Mouse (Mus musculus) forebrain, embryonic 15.5 days (tissue): ENCODE measurements around the gene Srebf2. TPM values are rescaled to one million over a fixed set of nuclear protein-coding genes. Genes with fewer than 3 reads are reported as not detected.
"Not testable (repeated sequence)": the region's sequence is repeated elsewhere in the genome, so short reads cannot be mapped to it uniquely, and the experiment has no call there.

ENCODE experiments used
- ATAC-seq: fragments of 200-750 bp; cut with Nextera tagmentation; replicated peaks from 2 replicates; pipeline ENCODE4 v1.8.0; 2017; ENCODE audit warnings: mild to moderate bottlenecking, moderate TSS enrichment, moderate library complexity
- H3K27ac ChIP-seq: fragments of 300-500 bp; sonication (generic); replicated peaks from 2 replicates; pipeline ENCODE4 v1.5.1; 2015; ENCODE audit warnings: mild to moderate bottlenecking, inconsistent platforms
- H3K27me3 ChIP-seq: fragments of 300-500 bp; sonication (generic); 2 replicates; pipeline ENCODE4 v1.6.1; 2015; ENCODE audit warnings: inconsistent platforms
- H3K36me3 ChIP-seq: fragments of 300-500 bp; sonication (generic); 2 replicates; pipeline ENCODE4 v1.6.1; 2015; ENCODE audit warnings: mild to moderate bottlenecking, inconsistent platforms
- H3K4me1 ChIP-seq: fragments of 300-500 bp; sonication (generic); 2 replicates; pipeline ENCODE4 v1.6.1; 2015; ENCODE audit warnings: inconsistent platforms
- H3K4me2 ChIP-seq: fragments of 300-500 bp; sonication (generic); replicated peaks from 2 replicates; pipeline ENCODE4 v1.6.1; 2015; ENCODE audit warnings: mild to moderate bottlenecking, inconsistent platforms
- H3K4me3 ChIP-seq: fragments of 300-500 bp; sonication (generic); 2 replicates; pipeline ENCODE4 v1.5.1; 2015; ENCODE audit warnings: mild to moderate bottlenecking, inconsistent platforms
- H3K9ac ChIP-seq: fragments of 300-500 bp; sonication (generic); replicated peaks from 2 replicates; pipeline ENCODE4 v1.6.1; 2015; ENCODE audit warnings: mild to moderate bottlenecking, inconsistent platforms
- H3K9me3 ChIP-seq: fragments of 300-500 bp; sonication (generic); 2 replicates; pipeline ENCODE4 v1.6.1; 2016; ENCODE audit warnings: inconsistent platforms
- WGBS: fragments of 180-500 bp; shearing (Covaris S2); methylation state at CpG from one replicate; pipeline ENCODE4 v1.1.7; 2015; ENCODE audit warnings: mixed read lengths; 5-methylcytosine and 5-hydroxymethylcytosine counted together
- polyA plus RNA-seq: library from polyadenylated mRNA; unstranded; fragments of >200 nt; fragmentation: Nextera tagmentation; extraction: Ambion mirVana; gene quantifications from 2 replicates; pipeline ENCODE4 v1.2.1, GENCODE M21; 2015

Gene Srebf2
- polyA plus RNA-seq, 1 experiment from 2014 or later = 225 TPM

- no peak for ATAC-seq
- Histone ChIP-seq H3K27me3 (0 out of 2 replicates have a peak, but pooled peaks cover 3% of the 10 kb centered on the region), H3K4me1 (peaks cover 10% of the 10 kb centered on the region), H3K36me3 (no peaks in the 10 kb centered on the region), H3K9me3 (no peaks in the 10 kb centered on the region), H3K9ac (no peak overlapping the region), H3K4me3 (no peak overlapping the region), H3K4me2 (no peak overlapping the region), H3K27ac (no peak overlapping the region)
- WGBS = 95% methylated on average over 5 of the region's 5 CpGs
Measured at GRCm38 (mm10) chr15:82225769-82226168, 78.8 kb downstream of the Srebf2 start.

DNA sequence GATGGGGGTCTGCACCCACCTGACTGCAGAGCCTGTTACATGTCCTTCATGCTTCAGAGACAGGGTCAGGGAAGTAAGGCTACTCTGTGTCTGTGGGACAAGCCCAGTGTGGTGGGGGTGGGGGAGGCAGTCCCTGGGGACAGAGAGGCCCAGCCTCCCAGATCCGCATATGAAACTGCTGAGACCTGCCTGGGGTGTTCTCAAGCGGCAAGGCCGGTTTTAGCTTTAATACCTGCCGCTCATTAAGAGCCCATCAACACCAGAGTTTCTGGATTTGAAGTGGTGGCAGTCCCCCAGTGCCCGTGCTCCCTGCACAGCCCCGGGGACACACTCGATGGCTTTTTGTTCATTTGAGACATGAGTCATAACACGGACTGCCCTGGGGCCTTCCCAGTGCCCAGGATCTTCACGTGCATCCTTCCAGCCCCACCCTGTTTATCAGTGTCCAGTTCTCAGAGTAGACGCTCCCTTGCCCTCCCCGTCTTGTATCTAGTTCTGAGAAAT is 82.6 kb downstream of the Srebf2 start:
- H3K4me1 ChIP-seq = peaks cover 11% of the 10 kb centered on the region
- 35% methylated on average over 11 of the region's 11 CpGs for WGBS
- no peak overlapping the region for H3K4me3 ChIP-seq
- no peak overlapping the region for H3K9ac ChIP-seq
- no peaks in the 10 kb centered on the region for H3K36me3 ChIP-seq
- H3K27me3 ChIP-seq = no peaks in the 10 kb centered on the region
- H3K27ac ChIP-seq = no peak overlapping the region
- no peak overlapping the region for H3K4me2 ChIP-seq
- H3K9me3 ChIP-seq = no peaks in the 10 kb centered on the region
- ATAC-seq = no peak

DNA sequence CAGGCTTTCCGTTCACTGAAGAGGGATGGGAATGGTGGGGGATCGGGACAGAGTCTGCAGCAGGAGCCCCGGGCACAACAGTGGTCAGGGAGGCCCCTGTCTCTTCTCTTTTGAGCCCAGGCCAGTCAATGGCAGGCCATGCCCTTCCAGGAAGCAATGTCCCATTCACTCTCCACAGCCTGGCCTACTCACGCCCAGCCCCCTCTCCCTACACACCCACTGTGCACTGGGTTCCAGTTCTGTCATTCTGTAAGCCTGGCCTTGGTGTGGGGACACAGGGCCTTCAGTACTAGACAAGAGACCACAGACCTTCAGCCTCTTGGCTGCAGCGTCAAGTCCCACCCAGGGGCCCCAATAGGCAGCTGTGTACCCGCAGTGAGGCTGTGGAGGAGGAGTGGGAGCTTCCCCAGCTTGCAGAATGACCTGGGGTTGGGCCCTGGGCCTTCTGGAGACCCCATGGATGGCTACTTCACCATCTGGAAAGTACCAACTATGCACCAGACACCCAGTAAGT is 83.2 kb downstream of the Srebf2 start:
- ATAC-seq = no peak
- Histone ChIP-seq H3K9ac (no peak overlapping the region), H3K9me3 (no peaks in the 10 kb centered on the region), H3K4me2 (no peak overlapping the region), H3K4me1 (peaks cover 11% of the 10 kb centered on the region), H3K27me3 (no peaks in the 10 kb centered on the region), H3K36me3 (no peaks in the 10 kb centered on the region), H3K4me3 (no peak overlapping the region), H3K27ac (no peak overlapping the region)
- 67% methylated on average over 6 of the region's 6 CpGs for WGBS

DNA sequence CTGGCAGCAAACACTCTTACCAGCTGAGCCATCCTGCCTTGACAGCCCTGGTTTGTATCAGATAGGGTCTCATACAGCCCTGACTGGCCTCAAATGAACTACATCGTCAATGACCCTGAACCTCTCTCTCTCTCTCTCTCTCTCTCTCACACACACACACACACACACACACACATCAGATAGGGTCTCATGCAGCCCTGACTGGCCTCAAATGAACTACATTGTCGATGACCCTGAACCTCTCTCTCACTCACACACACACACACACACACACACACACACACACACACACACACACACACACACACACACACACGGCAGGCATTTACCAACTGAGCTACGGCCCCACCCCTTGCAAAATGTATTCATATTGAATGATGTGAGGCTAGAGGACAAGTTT is 84.1 kb downstream of the Srebf2 start:
- Histone ChIP-seq H3K4me1 (peaks cover 11% of the 10 kb centered on the region), H3K27ac (no peak overlapping the region), H3K4me3 (no peak overlapping the region), H3K36me3 (no peaks in the 10 kb centered on the region), H3K9me3 (no peaks in the 10 kb centered on the region), H3K27me3 (no peaks in the 10 kb centered on the region), H3K4me2 (no peak overlapping the region), H3K9ac (no peak overlapping the region)
- 81% methylated on average over 4 of the region's 4 CpGs for WGBS
- ATAC-seq = peak; percentile 57; the same call in 1 of the 2 replicates

DNA sequence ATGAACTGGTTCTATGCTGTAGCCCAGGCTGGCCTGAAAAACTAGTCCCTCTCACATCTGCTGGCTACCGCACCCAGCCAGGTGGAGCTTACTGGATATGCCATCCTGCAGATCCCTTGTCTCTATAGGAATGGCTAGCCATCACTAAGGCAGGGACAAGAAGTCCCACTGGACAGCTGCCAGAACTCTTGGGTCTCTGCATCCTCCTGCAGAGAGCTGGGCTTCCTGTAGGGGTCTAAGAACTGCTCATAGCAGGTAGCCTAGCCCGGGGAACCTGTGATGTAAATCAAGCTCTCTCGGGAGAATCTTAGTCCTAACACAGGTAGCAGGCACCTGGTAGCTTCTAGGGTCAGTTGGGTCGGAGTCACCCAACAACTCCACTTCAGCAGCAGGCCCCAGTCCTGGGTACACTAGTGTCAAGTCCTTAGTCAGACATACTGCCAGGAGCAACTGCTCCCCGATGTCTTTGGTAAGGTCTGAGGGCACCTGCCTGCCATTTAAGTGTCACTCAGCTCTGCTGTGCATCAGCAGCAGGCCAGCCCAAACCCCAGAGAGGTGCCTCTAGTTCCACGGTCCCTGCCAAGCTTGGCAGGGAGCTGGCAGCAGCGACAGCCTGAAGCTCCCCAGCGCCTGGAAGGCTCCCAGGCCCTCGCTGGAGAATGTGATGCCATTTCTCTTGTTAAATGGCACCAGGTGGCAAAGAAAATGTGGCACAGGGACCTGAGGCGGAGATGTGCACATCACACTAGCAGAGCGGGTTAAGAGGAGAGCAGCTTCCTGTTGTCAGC is 84.8 kb downstream of the Srebf2 start:
- Histone ChIP-seq H3K9ac (no peak overlapping the region), H3K27ac (peak overlapping the region; percentile 23; the same call in 1 of the 2 replicates), H3K36me3 (no peaks in the 10 kb centered on the region), H3K4me1 (peaks cover 11% of the 10 kb centered on the region), H3K4me3 (no peak overlapping the region), H3K27me3 (no peaks in the 10 kb centered on the region), H3K4me2 (no peak overlapping the region), H3K9me3 (no peaks in the 10 kb centered on the region)
- ATAC-seq = no peak
- WGBS = 47% methylated on average over 11 of the region's 11 CpGs

- Histone ChIP-seq H3K4me1 (peaks cover 11% of the 10 kb centered on the region), H3K27ac (no peak overlapping the region), H3K36me3 (no peaks in the 10 kb centered on the region), H3K4me2 (no peak overlapping the region), H3K9ac (no peak overlapping the region), H3K9me3 (no peaks in the 10 kb centered on the region), H3K27me3 (no peaks in the 10 kb centered on the region), H3K4me3 (no peak overlapping the region)
- no peak for ATAC-seq
- WGBS = 74% methylated on average over 4 of the region's 4 CpGs
Measured at GRCm38 (mm10) chr15:82232651-82233050, 85.7 kb downstream of the Srebf2 start.

DNA sequence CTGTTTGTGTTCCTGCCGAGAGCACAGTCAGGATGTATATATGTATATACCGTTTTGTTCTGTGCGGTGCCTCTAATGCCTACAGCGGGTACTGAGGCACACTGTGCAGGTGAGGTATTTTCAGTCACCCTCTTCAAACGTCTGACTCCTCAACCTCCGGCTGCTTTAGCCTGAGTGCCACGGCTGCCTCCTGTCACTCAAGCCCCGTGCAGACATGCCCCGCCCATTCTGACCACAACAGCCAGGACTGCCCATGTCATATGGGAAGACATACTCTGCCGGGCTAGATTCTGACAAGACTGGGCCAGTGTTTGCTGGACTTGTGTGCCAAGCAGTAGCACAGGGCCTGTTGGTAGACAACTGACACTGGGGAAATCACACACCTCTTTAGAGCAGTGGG is 88.7 kb downstream of the Srebf2 start:
- ATAC-seq = no peak
- H3K9ac ChIP-seq = no peak overlapping the region
- peaks cover 11% of the 10 kb centered on the region for H3K4me1 ChIP-seq
- H3K36me3 ChIP-seq = no peaks in the 10 kb centered on the region
- WGBS = 71% methylated on average over 10 of the region's 10 CpGs
- H3K9me3 ChIP-seq = no peaks in the 10 kb centered on the region
- no peak overlapping the region for H3K4me3 ChIP-seq
- H3K4me2 ChIP-seq = no peak overlapping the region
- no peak overlapping the region for H3K27ac ChIP-seq
- H3K27me3 ChIP-seq = no peaks in the 10 kb centered on the region

DNA sequence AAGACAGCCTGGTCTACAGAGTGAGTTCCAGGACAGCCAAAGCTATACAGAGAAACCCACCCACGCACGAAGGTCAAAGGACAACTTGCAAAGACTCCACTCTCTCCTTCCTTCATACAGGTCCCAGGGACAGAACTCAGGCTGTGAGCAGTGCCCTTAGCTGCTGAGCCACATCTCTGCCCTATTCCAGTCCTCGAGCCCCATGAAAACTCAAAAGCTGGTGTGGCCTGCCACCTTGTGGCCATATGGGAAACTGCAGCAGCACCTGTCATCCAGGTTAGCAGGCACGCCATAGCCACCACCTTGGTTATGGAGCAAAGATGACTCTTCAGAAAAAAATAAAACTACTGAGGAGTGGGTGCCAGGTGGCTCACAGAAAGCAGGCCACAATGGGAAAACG is 89.6 kb downstream of the Srebf2 start:
- WGBS = 23% methylated on average over 5 of the region's 5 CpGs
- peaks cover 9% of the 10 kb centered on the region for H3K4me1 ChIP-seq
- no peaks in the 10 kb centered on the region for H3K9me3 ChIP-seq
- H3K4me3 ChIP-seq = no peak overlapping the region
- H3K27me3 ChIP-seq = no peaks in the 10 kb centered on the region
- H3K4me2 ChIP-seq = no peak overlapping the region
- H3K36me3 ChIP-seq = no peaks in the 10 kb centered on the region
- H3K27ac ChIP-seq = no peak overlapping the region
- peak; percentile 78 for ATAC-seq
- no peak overlapping the region for H3K9ac ChIP-seq

DNA sequence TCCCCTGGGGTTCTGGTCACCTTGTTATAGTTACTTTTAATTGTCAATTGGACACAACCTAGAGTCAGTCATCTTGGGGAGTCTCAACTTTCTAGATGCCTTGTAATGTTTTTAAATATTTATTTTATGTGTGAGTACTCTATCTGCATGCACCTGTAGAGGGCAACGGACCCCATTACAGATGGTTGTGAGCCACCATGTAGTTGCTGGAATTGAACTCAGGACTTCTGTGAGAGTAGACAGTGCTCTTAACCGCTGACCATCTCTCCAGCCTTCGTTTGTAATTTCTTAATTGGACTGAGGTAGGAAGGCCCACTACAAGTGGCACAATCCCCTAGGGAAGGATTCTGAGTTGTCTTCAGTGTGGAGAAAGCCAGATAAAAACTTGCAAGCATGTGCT is 96.3 kb downstream of the Srebf2 start:
- Histone ChIP-seq H3K27me3 (no peaks in the 10 kb centered on the region), H3K27ac (no peak overlapping the region), H3K36me3 (no peaks in the 10 kb centered on the region), H3K4me2 (peak overlapping the region; percentile 68), H3K4me3 (peak overlapping the region; percentile 86), H3K9ac (peak overlapping the region; percentile 61), H3K9me3 (no peaks in the 10 kb centered on the region), H3K4me1 (peaks cover 9% of the 10 kb centered on the region)
- no peak for ATAC-seq
- 71% methylated on average over 3 of the region's 3 CpGs for WGBS

- Histone ChIP-seq H3K9ac (peak overlapping the region; percentile 61), H3K27ac (peak overlapping the region; percentile 43), H3K4me3 (peak overlapping the region; percentile 86), H3K27me3 (no peaks in the 10 kb centered on the region), H3K9me3 (no peaks in the 10 kb centered on the region), H3K4me2 (peak overlapping the region; percentile 68), H3K36me3 (no peaks in the 10 kb centered on the region), H3K4me1 (peaks cover 9% of the 10 kb centered on the region)
- ATAC-seq = no peak
- WGBS = 4% methylated on average over 12 of the region's 12 CpGs
Measured at GRCm38 (mm10) chr15:82243742-82244114, 96.7 kb downstream of the Srebf2 start.

- under 1% methylated on average over 65 of the region's 65 CpGs for WGBS
- peak; percentile 99 for ATAC-seq
- Histone ChIP-seq H3K4me1 (peaks cover 9% of the 10 kb centered on the region), H3K27ac (peak within 1 kb of the TSS; percentile 87), H3K4me3 (peak within 1 kb of the TSS; percentile 86), H3K36me3 (no peaks in the 10 kb centered on the region), H3K27me3 (no peaks in the 10 kb centered on the region), H3K9ac (peak within 1 kb of the TSS; percentile 61), H3K4me2 (peak within 1 kb of the TSS; percentile 68), H3K9me3 (no peaks in the 10 kb centered on the region)
Measured at GRCm38 (mm10) chr15:82244115-82244804, 97.3 kb downstream of the Srebf2 start, which contains the start of gene Cenpm. TSS of gene Cenpm (minus strand) at chr15:82244748.

DNA sequence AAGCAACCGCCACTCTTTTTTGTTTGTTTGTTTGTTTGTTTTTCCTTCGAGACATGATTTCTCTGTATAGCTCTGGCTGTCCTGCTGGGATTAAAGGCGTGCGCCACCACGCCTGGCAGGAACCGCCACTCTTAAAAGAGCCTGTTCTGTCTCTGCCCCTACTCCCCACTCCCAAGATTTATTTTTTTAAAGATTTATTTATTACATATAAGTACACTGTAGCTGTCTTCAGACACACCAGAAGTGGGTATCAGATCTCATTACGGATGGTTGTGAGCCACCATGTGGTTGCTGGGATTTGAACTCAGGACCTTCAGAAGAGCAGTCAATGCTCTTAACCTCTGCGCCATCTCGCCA is 97.8 kb downstream of the Srebf2 start:
- not testable (repeated sequence) for H3K27me3 ChIP-seq, H3K4me1 ChIP-seq, H3K36me3 ChIP-seq, H3K9me3 ChIP-seq, ATAC-seq
- 22% methylated on average over 9 of the region's 9 CpGs for WGBS
- peak overlapping the region; percentile 87 for H3K27ac ChIP-seq
- H3K9ac ChIP-seq = peak overlapping the region; percentile 52
- H3K4me2 ChIP-seq = peak overlapping the region; percentile 68
- peak overlapping the region; percentile 86 for H3K4me3 ChIP-seq
